Mouse (Mus musculus): ENCODE results near the gene Itm2c.

Itm2c gene

DNA sequence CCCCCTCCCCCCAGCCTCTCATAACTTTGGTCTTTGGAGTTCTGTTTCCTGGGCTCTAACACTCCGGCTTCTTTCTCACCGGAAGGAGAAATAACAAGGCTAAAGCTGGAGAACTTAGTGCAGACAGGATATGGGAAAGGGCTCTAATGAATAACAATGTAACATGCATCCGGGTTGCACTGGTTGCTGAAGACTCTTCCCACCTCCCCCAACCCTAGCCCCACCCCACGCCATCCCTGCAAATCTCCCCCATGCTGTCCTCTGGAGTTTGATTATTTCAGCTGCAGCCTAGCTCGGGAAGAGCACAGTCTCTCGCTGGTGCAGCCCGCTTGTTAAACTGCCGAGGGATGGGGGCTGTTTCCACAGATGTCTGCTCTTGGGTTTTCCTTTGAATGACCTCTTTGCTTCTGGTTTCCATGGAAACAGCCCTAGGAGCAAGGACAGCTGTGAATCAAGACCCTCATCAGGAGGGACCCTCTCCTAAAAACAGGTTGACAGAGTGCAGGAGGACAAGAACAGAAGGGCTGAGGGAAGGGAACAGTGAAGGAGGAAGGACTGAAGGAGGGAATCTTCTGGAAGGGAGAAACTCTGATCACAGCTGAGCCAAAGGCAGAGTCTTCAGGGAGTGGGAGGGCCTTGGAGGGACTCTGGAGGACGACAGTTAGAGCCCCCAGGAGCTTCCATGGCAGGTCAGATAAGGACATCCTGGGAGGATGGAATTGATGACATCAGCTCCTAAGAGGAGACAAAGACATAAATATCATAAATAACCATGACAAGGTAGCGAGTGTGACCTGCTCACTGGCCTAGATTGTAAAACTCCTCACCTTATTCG is 39.8 kb downstream of the Itm2c start:
- DNase-seq (ENCODE audit: low read depth, low spot score): no peak

- DNase-seq (ENCODE audit: low read depth, low spot score): no peak
Measured at GRCm38 (mm10) chr1:85934560-85934959, 40.5 kb downstream of the Itm2c start.

GRCm38 (mm10) chr1:85935148-85935852 is 41.2 kb downstream of the Itm2c start:
- DNase-seq (ENCODE audit: low read depth, low spot score): no peak

DNA sequence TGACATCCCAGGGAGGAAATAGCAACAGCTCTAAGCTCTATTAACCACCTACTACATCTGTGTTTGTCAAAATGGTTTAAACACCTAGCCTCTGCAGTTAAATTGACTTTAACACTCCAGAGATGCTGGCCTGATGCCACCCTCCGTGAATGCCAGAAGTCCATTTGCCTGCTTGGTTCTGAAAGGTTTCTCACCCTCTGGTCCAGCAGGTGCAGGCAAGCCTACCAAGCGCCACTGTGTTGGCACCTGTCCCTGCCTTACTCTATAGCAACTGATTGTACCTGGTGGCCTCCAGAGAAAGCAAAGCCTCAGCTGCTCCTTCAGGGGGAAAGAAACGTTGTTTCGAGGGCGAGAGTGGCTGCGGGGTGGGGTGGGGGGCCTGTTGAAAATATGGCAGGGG is 42.2 kb downstream of the Itm2c start:
- DNase-seq (ENCODE audit: low read depth, low spot score): no peak

- no peak for DNase-seq (ENCODE audit: low read depth, low spot score)
Measured at GRCm38 (mm10) chr1:85937323-85937722, 43.2 kb downstream of the Itm2c start.

DNA sequence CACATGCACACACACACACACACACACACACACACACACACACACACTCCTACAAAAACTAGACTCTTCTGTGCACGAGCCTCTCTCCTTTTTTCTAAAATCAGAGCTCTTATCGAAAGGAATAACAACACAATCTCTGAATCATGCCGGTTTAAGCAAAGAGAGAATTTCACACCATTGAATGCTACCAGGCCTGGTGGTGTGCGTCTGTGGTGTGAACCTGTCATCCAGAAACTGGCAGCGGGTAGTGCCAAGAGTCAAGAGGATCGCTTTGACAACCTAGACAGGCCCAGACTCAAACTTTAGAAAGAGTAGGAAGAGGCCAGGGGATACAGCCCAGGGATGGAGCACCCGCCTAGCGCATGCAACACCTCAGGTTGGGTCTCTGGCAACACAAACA is 48.2 kb downstream of the Itm2c start:
- no peak for DNase-seq (ENCODE audit: low read depth, low spot score)

DNA sequence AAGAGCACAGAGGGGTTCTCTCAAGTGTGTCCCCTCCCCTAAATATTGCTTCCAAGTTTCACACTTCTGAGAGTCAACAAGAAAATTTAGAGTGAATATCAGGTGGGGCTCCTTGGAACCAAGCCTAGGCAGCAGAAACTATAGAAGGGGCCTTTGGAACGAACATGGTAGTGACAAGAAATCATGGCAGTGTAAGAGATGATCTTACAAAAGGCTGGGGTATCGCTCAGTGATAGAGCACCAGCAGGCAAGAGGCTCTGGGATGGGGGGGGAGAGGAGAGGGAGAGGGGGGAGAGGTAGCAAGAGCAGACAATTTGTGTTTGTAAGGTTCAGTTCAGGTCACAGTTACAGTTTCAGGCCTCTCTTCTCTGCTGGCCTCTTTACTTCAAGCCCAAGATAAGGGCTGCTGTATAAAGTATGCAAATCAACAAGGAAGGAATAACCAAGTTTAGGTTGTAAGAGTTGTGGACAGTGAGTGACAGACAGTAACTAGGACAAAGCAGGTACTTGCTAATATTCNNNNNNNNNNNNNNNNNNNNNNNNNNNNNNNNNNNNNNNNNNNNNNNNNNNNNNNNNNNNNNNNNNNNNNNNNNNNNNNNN is 55.1 kb downstream of the Itm2c start:
- DNase-seq (ENCODE audit: low read depth, low spot score): no peak

- DNase-seq (ENCODE audit: low read depth, low spot score): no peak
Measured at GRCm38 (mm10) chr1:85955150-85955549, 61.1 kb downstream of the Itm2c start.

GRCm38 (mm10) chr1:85957290-85957689 is 63.2 kb downstream of the Itm2c start:
- no peak for DNase-seq (ENCODE audit: low read depth, low spot score)

GRCm38 (mm10) chr1:85957942-85958619 is 64.0 kb downstream of the Itm2c start:
- peak; percentile 61 for DNase-seq (ENCODE audit: low read depth, low spot score)

Data from telencephalon, adult 2 months (tissue).